Mouse (Mus musculus): ENCODE data around the gene Gtdc1.

- TF ChIP-seq CTCF (IDR thresholded peaks at IDR 0.05; ENCODE audit: control insufficient read depth, insufficient read depth, insufficient replicate concordance, low read depth, low read length) (no peak), POLR2A (IDR thresholded peaks at IDR 0.05; ENCODE audit: control insufficient read depth, low read depth, low read length) (no peak)
Observed at GRCm38 (mm10) chr2:44633064-44633463, 294.4 kb downstream of the Gtdc1 start.

Data from testis, adult 2 months (tissue).